Mouse (Mus musculus): Measurements from ENCODE around the gene Saa4. TPM values are rescaled to one million over a fixed set of nuclear protein-coding genes. Genes with fewer than 3 reads are reported as not detected.

The Saa4 gene
- polyA plus RNA-seq (2014; fragmentation: Nextera tagmentation; extraction: Ambion mirVana): not detected in 2 replicates

GRCm38 (mm10) chr7:46732458-46732857 is at the start of gene Saa4:
Saa4 (minus strand) TSS chr7:46732603.
- WGBS: 78% methylated on average over 4 of the region's 4 CpGs
- Histone ChIP-seq H3K4me3 (ENCODE audit: low read depth, low read length) (no peak within 1 kb of the TSS), H3K9me3 (ENCODE audit: control insufficient read depth, low read length) (no peaks in the 10 kb centered on the region)

DNA sequence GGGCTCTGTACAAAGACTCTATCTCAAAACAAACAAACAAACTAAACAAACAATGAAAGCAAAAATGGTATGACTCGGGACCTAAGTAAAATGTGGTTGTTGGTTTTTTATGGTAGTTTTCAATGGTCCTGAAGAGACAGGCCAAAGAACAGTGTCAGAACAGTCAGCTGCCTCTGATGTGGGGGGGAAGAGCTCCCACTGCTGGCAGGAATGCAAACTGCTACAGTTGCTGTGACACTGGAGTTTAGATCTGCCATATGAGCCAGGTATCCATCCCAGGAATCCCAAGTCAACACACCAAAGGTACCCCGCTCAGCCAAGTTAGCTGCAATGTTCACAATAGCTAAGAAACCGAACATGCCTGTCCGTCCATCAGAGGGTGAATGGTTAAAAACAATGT is 38.3 kb upstream of the Saa4 start:
- ATAC-seq (ENCODE audit: insufficient number of reproducible peaks, low FRiP score, low TSS enrichment, low read depth) (no peak), DNase-seq (ENCODE audit: low spot score) (peak; percentile 80)
- H3K9ac ChIP-seq (ENCODE audit: low read length): no peak overlapping the region
- H3K4me3 ChIP-seq (ENCODE audit: low read depth, low read length): no peak overlapping the region
- no peaks in the 10 kb centered on the region for H3K4me1 ChIP-seq (ENCODE audit: control insufficient read depth, insufficient read depth, low read length)
- 66% methylated on average over 4 of the region's 4 CpGs for WGBS
- no peaks in the 10 kb centered on the region for H3K9me3 ChIP-seq (ENCODE audit: control insufficient read depth, low read length)
- no peaks in the 10 kb centered on the region for H3K27me3 ChIP-seq (ENCODE audit: control insufficient read depth, insufficient read depth, low read length)
- H3K4me2 ChIP-seq (ENCODE audit: low read depth, severe bottlenecking): no peak overlapping the region
- H3K36me3 ChIP-seq (ENCODE audit: control insufficient read depth, insufficient read depth, low read length): peaks cover 9% of the 10 kb centered on the region
- no peak overlapping the region for H3K27ac ChIP-seq (replicated peaks; ENCODE audit: low read depth, low read length)

More at GRCm38 (mm10) chr7:46732458-46732857, at the start of gene Saa4:
- H3K27me3 ChIP-seq (ENCODE audit: control insufficient read depth, insufficient read depth, low read length): no peaks in the 10 kb centered on the region
- DNase-seq (ENCODE audit: low spot score) (no peak), ATAC-seq (ENCODE audit: insufficient number of reproducible peaks, low FRiP score, low TSS enrichment, low read depth) (no peak)
- H3K4me2 ChIP-seq (ENCODE audit: low read depth, severe bottlenecking): no peak within 1 kb of the TSS
- no peak within 1 kb of the TSS for H3K27ac ChIP-seq (replicated peaks; ENCODE audit: low read depth, low read length)
- no peaks in the 10 kb centered on the region for H3K36me3 ChIP-seq (ENCODE audit: control insufficient read depth, insufficient read depth, low read length)
- H3K4me1 ChIP-seq (ENCODE audit: control insufficient read depth, insufficient read depth, low read length): no peaks in the 10 kb centered on the region
- H3K9ac ChIP-seq (ENCODE audit: low read length): no peak within 1 kb of the TSS

- Histone ChIP-seq H3K27ac (replicated peaks; ENCODE audit: low read depth, low read length) (no peak overlapping the region), H3K9me3 (ENCODE audit: control insufficient read depth, low read length) (no peaks in the 10 kb centered on the region), H3K4me2 (ENCODE audit: low read depth, severe bottlenecking) (no peak overlapping the region), H3K4me1 (ENCODE audit: control insufficient read depth, insufficient read depth, low read length) (no peaks in the 10 kb centered on the region), H3K9ac (ENCODE audit: low read length) (no peak overlapping the region), H3K4me3 (ENCODE audit: low read depth, low read length) (no peak overlapping the region), H3K36me3 (ENCODE audit: control insufficient read depth, insufficient read depth, low read length) (peaks cover 14% of the 10 kb centered on the region), H3K27me3 (ENCODE audit: control insufficient read depth, insufficient read depth, low read length) (no peaks in the 10 kb centered on the region)
- 92% methylated on average over 7 of the region's 7 CpGs for WGBS
- no peak for ATAC-seq (ENCODE audit: insufficient number of reproducible peaks, low FRiP score, low TSS enrichment, low read depth)
- no peak for DNase-seq (ENCODE audit: low spot score)
These were observed 36.0 kb upstream of the Saa4 start for GRCm38 (mm10) chr7:46768451-46768850.

GRCm38 (mm10) chr7:46767371-46767770 is 35.0 kb upstream of the Saa4 start:
- no peak for DNase-seq (ENCODE audit: low spot score)

DNA sequence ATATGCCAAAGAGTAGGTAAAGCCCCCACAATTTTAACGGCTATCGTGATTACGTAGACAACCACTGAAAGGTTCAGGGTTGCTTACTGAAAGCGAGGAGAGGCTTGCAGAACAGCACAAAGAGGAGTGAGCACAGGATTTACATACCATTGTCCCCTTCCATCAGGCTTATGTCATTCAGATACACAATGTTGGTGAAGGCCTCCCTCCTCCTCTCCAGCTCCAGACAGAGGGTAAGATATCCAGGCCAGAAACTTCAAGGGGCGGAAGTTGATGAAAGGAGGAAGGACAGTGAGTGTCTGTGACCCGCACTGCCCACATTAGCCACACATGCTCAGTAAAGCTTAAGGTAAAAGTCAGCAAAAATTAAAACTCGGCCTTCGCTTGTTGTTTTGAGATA is 32.3 kb upstream of the Saa4 start:
- H3K4me1 ChIP-seq (ENCODE audit: control insufficient read depth, insufficient read depth, low read length): no peaks in the 10 kb centered on the region
- no peak overlapping the region for H3K4me3 ChIP-seq (ENCODE audit: low read depth, low read length)
- no peak overlapping the region for H3K27ac ChIP-seq (replicated peaks; ENCODE audit: low read depth, low read length)
- DNase-seq (ENCODE audit: low spot score) (no peak), ATAC-seq (ENCODE audit: insufficient number of reproducible peaks, low FRiP score, low TSS enrichment, low read depth) (no peak)
- WGBS: 93% methylated on average over 8 of the region's 8 CpGs
- no peaks in the 10 kb centered on the region for H3K27me3 ChIP-seq (ENCODE audit: control insufficient read depth, insufficient read depth, low read length)
- no peak overlapping the region for H3K9ac ChIP-seq (ENCODE audit: low read length)
- H3K9me3 ChIP-seq (ENCODE audit: control insufficient read depth, low read length): no peaks in the 10 kb centered on the region
- H3K36me3 ChIP-seq (ENCODE audit: control insufficient read depth, insufficient read depth, low read length): peaks cover 16% of the 10 kb centered on the region
- H3K4me2 ChIP-seq (ENCODE audit: low read depth, severe bottlenecking): no peak overlapping the region

More at GRCm38 (mm10) chr7:46767371-46767770, 35.0 kb upstream of the Saa4 start:
- H3K9ac ChIP-seq (ENCODE audit: low read length): no peak overlapping the region
- H3K9me3 ChIP-seq (ENCODE audit: control insufficient read depth, low read length): no peaks in the 10 kb centered on the region
- no peak overlapping the region for H3K4me2 ChIP-seq (ENCODE audit: low read depth, severe bottlenecking)
- H3K27ac ChIP-seq (replicated peaks; ENCODE audit: low read depth, low read length): no peak overlapping the region
- no peaks in the 10 kb centered on the region for H3K4me1 ChIP-seq (ENCODE audit: control insufficient read depth, insufficient read depth, low read length)
- ATAC-seq (ENCODE audit: insufficient number of reproducible peaks, low FRiP score, low TSS enrichment, low read depth): no peak
- no peaks in the 10 kb centered on the region for H3K27me3 ChIP-seq (ENCODE audit: control insufficient read depth, insufficient read depth, low read length)
- H3K4me3 ChIP-seq (ENCODE audit: low read depth, low read length): no peak overlapping the region
- peaks cover 16% of the 10 kb centered on the region for H3K36me3 ChIP-seq (ENCODE audit: control insufficient read depth, insufficient read depth, low read length)

DNA sequence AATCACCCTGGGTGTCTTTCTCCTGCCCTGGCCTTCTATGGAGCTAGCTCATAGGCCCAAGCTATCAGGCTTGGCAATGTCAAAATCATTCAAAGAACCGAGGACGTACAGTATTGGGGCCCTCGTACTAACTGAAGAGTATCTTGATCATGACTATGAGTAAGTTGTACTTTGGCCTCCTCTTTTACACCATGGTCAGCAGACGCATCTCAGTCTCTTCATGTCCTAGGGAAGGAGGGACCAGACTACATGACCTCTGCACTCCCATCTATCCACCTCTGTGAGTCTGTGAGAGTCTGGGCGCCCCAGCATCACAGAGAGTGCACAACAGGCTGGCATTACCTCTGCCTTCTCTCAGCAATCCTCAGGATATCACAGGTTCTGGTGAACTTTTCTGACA is 30.2 kb upstream of the Saa4 start:
- DNase-seq (ENCODE audit: low spot score) (no peak), ATAC-seq (ENCODE audit: insufficient number of reproducible peaks, low FRiP score, low TSS enrichment, low read depth) (no peak)
- 90% methylated on average over 5 of the region's 5 CpGs for WGBS
- Histone ChIP-seq H3K4me3 (ENCODE audit: low read depth, low read length) (no peak overlapping the region), H3K4me1 (ENCODE audit: control insufficient read depth, insufficient read depth, low read length) (no peaks in the 10 kb centered on the region), H3K36me3 (ENCODE audit: control insufficient read depth, insufficient read depth, low read length) (peaks cover 7% of the 10 kb centered on the region; the same call in 1 of the 2 replicates), H3K4me2 (ENCODE audit: low read depth, severe bottlenecking) (no peak overlapping the region), H3K9ac (ENCODE audit: low read length) (no peak overlapping the region), H3K27me3 (ENCODE audit: control insufficient read depth, insufficient read depth, low read length) (no peaks in the 10 kb centered on the region), H3K27ac (replicated peaks; ENCODE audit: low read depth, low read length) (no peak overlapping the region), H3K9me3 (ENCODE audit: control insufficient read depth, low read length) (no peaks in the 10 kb centered on the region)

GRCm38 (mm10) chr7:46761049-46761795 is 28.8 kb upstream of the Saa4 start:
- ATAC-seq (ENCODE audit: insufficient number of reproducible peaks, low FRiP score, low TSS enrichment, low read depth) (no peak), DNase-seq (ENCODE audit: low spot score) (no peak)
- Histone ChIP-seq H3K36me3 (ENCODE audit: control insufficient read depth, insufficient read depth, low read length) (peaks cover 7% of the 10 kb centered on the region; the same call in 1 of the 2 replicates), H3K9me3 (ENCODE audit: control insufficient read depth, low read length) (no peaks in the 10 kb centered on the region), H3K4me2 (ENCODE audit: low read depth, severe bottlenecking) (no peak overlapping the region), H3K4me1 (ENCODE audit: control insufficient read depth, insufficient read depth, low read length) (no peaks in the 10 kb centered on the region), H3K27ac (replicated peaks; ENCODE audit: low read depth, low read length) (no peak overlapping the region), H3K9ac (ENCODE audit: low read length) (no peak overlapping the region), H3K4me3 (ENCODE audit: low read depth, low read length) (no peak overlapping the region), H3K27me3 (ENCODE audit: control insufficient read depth, insufficient read depth, low read length) (no peaks in the 10 kb centered on the region)
- WGBS: 82% methylated on average over 11 of the region's 11 CpGs

DNA sequence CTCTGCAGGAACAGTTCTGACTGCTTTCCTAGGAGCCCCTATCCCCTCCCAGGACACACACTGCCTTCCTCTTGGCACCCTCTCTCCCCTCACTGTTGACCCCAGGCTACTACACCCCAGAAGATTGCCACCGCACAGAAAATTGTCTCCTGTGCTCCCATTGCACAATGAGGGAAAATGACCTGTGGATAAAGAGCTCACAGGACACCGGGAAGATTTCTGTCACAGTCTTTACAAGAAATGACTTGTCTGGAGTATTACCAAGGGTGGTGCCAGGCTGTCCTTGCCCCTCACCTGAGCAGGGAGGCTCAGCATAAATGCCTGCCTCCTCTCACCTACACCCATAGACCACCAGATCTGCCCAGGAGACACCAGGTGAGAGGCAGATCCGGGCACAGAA is 19.1 kb upstream of the Saa4 start, which contains the start of gene Saa2:
Saa2 (plus strand) TSS at position 301 of the 400 bp plus-strand sequence.
- DNase-seq (ENCODE audit: low spot score) (no peak), ATAC-seq (ENCODE audit: insufficient number of reproducible peaks, low FRiP score, low TSS enrichment, low read depth) (no peak)
- Histone ChIP-seq H3K27me3 (ENCODE audit: control insufficient read depth, insufficient read depth, low read length) (no peaks in the 10 kb centered on the region), H3K9ac (ENCODE audit: low read length) (no peak within 1 kb of the TSS), H3K36me3 (ENCODE audit: control insufficient read depth, insufficient read depth, low read length) (no peaks in the 10 kb centered on the region), H3K27ac (replicated peaks; ENCODE audit: low read depth, low read length) (no peak within 1 kb of the TSS), H3K4me1 (ENCODE audit: control insufficient read depth, insufficient read depth, low read length) (no peaks in the 10 kb centered on the region), H3K4me2 (ENCODE audit: low read depth, severe bottlenecking) (no peak within 1 kb of the TSS), H3K4me3 (ENCODE audit: low read depth, low read length) (no peak within 1 kb of the TSS), H3K9me3 (ENCODE audit: control insufficient read depth, low read length) (no peaks in the 10 kb centered on the region)
- WGBS: 77% methylated on average over 3 of the region's 3 CpGs
